Mouse (Mus musculus) brain, embryonic 14.5 days (tissue): ENCODE measurements around the gene 1700088E04Rik.

Experiments used
- CTCF ChIP-seq: fragments of 200-500 bp; IDR thresholded peaks from 2 replicates; pipeline ENCODE4 v1.5.1; 2012; ENCODE audit warnings: inconsistent platforms, mild to moderate bottlenecking, moderate library complexity, borderline replicate concordance; ENCODE audit not compliant: insufficient read depth, insufficient read length; ENCODE audit errors: extremely low read depth
- POLR2A ChIP-seq: fragments of 200-500 bp; IDR thresholded peaks from 2 replicates; pipeline ENCODE4 v1.6.1; 2012; ENCODE audit warnings: mild to moderate bottlenecking, inconsistent platforms, borderline replicate concordance; ENCODE audit not compliant: poor library complexity, insufficient read depth, insufficient read length, severe bottlenecking; ENCODE audit errors: extremely low read depth

DNA sequence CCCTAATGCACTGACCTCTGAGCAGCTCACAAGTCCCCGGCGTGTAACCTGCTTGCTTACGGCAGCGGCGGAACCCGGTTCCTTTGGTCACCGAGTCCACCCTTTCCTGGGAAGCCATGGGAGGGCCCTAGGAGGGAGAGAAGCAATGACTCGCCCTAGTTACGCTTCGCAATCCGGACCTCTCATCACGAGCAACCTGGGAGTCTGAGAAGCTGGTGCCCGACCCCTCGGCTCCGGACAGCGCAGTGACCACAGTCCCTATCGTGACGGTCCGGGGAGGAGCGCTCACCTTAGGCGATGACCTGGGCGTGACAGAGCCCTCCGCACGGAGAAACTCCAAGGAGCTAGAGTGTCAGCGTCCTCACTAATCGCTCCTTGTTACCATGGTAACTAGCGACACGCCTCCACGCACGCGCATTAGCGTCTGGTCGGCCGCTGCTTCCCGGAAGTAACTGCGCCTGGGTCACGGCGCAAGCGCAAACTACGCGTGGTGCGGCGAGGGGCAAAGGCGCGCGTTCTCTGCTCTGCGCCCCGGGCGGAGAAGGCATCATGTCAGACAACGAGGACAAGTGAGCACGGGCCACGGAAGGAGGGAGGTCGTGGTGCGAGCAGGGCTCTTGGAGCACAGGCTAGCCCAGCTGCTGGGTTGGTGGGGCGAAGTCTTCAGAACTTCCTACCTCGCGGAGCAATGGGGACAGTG, at the start of gene 1700088E04Rik, which contains the start of gene Polr2f:
- TF ChIP-seq POLR2A (peak; percentile 66; the same call in 1 of the 2 replicates), CTCF (no peak)
